Mouse (Mus musculus): ENCODE results near the gene Kdelc1.

Kdelc1 gene

DNA sequence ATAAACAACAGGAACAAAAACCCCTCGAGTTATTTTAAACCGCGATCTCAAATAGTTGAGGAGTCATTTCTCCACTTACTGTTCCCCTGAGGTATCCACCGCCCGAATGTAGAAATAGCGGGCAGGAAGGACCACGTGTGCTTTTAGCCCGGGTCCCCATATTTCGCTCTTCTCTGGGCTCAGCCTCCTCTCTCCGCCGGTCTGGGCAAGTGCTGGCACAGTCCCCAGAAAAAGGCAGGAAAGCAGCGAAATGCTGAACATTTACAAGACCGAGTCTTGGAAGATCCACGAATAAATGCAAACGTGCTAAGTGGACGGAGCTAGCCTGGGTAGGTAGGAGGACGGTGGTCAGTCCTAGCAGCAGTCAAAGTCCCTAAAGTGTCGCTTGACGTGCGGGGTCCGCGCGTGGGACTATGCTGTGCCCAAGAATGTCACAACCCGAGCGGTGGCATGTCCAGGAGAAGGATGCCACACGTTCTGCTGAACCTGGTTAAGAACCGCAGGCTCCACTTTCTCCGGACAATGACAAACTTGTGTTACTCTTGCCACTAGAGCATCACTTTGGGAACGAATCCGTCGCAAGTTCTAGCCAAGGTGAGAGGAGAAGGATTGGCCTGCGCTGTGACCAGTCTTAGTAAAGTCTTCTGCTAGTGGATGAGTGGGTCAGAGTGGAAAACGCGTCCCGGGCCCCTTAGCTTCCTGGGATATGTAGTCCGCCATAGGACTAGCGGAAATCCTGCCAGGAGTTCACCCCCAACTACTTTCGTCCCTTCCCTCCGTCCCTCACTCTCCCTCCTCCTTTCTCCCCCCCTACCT, at the start of gene Kdelc1, which contains the start of gene Bivm:
TSS of gene Kdelc1 (minus strand) at position 570 of the 816 bp plus-strand sequence.
TSS of gene Bivm (plus strand) at position 719 of the 816 bp plus-strand sequence.
- DNase-seq, result peak; percentile 94

DNA sequence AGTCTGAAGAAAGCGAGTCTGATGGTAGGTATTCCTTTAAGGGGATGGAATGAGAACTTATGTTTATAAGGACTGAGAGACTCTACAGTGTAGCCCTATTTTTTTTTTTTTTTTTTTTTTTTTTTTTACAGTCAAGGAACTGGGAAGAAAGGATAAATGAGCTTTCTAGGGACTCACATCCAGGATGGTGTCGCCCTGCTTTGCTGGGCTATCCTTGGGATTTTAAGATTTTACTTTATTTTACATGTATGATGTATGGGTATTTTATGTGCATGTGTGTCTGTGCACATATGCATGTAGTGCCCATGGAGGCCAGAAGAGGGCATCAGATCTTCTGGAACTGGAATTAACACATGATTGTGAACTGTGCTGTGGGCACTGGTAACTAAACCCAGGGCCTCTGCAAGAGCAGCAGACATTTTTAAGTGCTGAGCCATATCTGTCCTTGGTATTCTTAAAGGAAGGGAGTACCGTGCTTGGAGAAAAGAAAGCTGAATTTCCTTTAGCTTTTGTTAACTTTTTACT, 49.3 kb upstream of the Kdelc1 start:
- DNase-seq, result no peak

DNA sequence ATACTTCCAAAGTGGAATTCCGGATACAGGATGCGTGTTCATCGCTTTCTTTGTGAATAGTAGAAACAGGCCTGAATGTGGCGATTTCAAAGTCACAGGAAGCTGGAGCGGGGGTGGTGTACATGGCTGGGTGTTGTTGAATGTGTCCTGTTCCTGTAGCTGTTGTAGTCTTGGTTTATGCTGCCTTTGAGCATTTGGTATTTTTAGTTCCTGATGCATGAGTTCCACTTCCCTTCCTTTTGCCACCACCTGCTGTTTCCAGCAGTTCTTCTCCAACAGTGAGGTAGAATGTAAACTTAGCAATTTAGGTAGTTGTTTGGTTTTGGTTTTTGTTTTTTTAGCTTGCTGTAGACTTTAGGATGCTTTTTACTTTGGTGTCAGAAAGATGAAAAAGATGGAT, 43.8 kb upstream of the Kdelc1 start:
- no peak for DNase-seq

DNA sequence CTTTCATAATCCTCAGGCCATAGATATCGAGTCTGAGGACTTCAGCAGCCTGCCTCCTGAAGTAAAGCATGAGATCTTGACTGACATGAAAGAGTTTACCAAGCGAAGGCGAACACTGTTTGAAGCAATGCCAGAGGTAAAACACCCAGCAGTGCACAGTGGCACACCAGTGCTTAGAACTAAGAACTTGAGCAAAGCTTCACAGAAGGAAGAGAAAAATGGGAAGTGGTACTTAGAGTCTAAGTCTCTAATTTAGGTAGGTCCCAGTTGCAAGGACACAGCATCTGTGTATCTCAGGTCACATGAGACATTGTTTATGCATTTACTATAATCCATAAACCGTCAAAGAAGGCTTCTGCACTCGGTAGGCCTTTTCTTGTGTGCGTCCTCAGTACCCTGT, 43.2 kb upstream of the Kdelc1 start:
- no peak for DNase-seq

DNA sequence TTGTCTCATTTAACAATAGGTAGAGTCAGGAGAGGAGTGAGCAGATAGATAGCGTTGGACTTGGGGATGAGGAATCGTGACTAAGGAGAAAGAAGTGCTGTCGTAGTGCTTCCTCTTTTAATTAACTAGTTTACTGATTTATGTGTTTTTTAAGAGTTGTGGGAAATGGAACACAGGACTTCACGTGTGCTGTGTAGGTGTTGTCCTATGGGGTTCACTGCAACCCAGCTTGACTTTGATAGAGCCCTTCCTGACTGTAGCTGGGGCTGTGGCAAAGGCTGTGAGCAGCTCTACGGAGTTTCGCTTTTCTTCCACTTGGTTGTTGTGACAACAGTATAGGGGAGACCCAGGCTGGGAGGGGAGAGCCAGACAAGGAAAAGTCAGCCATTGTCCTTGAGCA, 39.7 kb upstream of the Kdelc1 start:
- no peak for DNase-seq

DNA sequence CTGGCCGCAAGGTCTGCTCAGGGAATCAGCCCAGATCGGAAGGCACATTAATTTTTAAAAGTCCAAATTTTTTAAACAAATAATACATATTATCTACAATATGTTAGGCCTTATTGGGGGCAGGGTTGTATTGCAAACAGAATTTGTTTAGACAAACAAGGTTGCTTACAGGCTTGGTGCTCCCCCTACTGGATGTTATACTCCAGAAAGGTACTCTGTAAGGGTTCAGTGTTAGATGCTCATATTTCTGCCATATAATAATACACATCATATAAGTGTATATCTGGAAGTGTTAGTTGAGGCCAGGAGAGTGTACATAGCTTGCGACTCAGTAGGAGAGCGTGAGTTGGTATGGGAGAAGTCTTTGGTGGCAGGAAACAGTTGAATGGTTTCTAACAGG, 36.7 kb upstream of the Kdelc1 start:
- DNase-seq, result no peak

DNA sequence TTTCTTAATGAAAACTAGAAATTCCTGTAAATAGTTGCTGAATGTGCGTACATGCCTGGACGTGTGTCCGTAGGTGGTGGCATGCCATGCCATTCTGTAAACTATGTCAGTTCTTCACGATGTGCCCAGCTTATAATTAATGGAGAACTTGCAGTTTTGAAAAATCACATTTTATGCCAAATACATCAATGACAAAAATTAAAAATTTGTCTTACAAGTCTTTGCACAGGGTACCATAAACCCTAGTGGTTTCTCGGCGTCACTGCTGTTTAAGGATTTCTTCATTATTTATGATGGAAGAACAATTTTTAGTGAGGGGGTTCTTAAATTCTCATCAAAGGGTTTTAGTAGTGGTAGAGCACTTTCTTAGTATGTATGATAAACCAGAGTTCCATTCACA, 30.1 kb upstream of the Kdelc1 start:
- DNase-seq, result no peak

DNA sequence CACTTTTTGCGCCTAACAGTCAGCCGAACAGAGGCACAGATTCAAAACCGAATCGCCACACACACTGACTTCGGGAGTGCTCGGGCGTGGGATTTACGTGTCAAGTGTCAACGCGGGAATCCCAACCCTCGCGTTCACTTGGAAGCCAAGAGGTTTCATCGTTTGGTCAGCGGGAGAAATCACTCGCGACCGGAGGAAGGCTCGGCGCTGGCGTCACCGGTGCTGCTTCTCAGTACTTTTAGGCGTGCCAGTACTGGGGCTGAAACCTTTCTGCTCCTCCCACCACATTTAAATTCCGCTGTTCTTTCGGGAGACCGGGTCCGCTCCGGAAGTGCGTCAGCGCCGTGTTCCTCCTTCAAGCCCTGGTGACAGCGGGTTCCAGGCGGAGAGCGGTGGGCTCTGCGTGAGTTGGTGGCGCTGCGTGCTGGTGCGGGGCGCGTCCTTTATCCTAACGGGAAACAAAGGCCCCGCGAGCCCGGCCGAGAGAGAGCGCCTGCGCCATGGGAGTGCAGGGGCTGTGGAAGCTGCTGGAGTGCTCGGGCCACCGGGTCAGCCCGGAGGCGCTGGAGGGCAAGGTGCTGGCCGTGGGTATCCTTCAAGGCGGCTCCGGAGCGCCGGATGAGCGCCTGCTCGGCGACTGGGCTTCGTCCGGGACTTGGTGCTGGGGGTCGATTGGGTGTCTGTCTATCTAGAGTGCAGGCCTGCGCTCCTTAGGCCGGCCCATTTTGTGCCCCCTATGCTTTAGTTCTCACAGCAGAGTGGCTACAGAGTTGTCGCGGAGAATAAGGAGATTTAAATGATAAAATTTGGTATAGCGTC, 29.2 kb upstream of the Kdelc1 start, which contains the start of gene Ercc5:
TSS of gene Ercc5 (plus strand) at position 182 of the 819 bp plus-strand sequence.
- peak; percentile 91 for DNase-seq

DNA sequence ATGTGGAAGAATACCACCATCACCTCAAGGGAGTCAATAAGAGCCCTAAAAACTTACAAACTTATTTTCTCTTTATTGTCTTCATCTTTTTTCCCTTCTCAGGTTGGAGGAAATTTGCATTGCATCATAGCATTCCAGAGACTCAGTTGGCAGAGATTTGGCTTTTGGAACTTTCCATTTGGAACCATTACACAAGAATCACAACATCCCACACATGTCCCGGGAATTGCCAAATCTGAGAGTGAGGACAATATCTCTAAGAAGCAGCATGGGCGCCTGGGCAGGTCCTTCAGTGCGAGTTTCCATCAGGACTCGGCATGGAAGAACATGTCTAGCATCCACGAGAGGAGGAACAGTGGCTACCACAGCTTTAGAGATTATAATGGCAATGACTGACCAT, 24.1 kb upstream of the Kdelc1 start:
- DNase-seq, result no peak

DNA sequence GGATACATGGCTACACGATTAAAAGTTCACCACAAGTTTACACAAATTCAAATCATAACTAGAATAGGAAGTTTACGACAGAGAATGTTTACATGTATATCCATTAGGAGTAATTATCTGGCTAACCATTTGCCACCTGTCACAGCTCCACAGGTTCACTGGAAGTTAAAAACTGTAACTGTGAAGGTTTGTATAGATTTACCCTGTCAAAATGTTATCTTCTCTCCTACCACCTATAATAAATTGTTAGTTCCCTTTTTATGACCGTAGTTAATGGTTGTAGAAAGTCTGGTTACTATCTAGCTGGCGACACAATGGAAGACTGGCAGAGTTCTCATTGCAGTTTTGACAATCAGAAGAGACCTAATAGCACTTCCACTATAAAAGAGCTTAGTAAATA, 21.6 kb upstream of the Kdelc1 start:
- no peak for DNase-seq

DNA sequence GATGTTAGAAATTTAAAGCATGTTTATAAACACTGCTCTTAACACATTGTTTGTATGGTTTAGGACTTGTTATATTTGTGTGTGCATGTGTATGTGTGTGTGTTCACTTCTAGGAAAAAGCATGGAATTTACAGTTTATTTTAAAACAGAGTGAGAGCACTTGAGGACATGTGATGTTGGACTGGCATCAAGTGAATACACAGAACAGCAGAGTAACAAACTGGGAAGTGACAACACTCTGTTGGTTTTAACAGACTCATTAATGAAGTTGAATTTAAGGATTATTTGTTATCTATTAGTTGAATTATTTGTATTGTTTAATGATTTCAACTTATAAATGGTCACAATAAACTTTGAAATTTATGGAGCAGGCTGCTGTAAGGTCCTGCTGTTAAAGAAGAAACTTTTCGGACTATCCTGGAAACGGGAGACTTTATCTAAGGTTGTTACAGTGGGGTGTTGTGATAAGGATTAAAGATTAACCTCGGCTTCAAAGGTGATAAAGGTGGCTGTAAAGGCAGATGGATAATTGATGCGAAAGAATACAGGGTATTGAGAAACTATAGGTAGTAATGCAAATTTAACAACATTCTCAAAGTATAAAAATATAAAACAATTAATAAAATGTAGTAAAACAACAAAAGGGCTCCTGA, 11.4 kb upstream of the Kdelc1 start:
- DNase-seq, result no peak

DNA sequence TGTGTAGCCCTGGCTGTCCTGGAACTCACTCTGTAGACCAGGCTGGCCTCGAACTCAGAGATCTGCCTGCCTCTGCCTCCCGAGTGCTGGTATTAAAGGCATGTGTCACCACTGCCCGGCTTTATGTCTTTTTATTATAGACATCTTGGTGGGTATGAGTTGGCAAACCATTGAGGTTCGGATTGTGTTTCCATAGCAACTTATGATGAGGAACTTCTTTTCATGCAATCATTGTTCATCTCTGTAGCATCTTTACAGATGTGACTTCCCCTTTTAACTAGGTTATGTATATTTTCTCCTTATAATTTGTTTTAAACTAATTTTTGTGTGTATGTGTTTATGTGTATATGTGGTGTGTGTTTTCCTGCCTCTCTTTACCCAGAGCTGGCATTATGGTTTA, 7.0 kb upstream of the Kdelc1 start:
- DNase-seq, result no peak

DNA sequence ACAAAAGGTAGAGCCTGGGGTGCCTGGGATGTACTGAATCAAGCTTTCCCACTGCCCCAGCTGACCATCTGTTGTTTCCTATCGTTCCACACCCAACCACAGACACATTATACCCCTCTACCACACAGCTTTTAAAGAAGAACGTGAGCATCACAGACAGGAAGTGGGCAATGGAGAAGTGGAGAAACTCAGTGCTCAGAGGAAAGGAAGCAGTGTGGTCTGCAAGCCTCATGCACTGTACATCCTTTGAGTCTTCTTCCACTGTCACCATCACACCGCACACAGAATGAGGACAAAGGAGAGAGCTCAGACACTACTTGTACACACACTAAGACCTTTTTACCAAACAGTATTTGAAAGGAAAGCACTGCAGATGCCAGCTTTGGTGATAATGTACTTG, 3.6 kb upstream of the Kdelc1 start:
- DNase-seq, result no peak

DNA sequence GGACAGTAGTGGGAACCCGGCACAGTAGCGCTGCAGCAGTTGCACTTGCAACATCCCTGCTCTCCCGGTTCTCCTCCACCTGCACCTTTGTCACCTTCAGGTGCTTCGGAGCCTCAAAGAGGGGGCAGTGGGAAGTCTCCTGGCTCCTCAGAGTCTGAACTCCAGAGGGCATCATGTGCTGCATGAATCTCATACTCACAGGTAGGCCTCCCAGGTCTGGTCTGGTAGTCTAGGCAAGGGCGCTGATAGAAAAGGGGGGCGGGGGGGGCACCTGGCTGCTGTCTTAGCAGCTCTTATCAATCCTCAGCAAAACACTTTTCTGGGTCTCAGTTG, 1.4 kb upstream of the Kdelc1 start:
- no peak for DNase-seq

DNA sequence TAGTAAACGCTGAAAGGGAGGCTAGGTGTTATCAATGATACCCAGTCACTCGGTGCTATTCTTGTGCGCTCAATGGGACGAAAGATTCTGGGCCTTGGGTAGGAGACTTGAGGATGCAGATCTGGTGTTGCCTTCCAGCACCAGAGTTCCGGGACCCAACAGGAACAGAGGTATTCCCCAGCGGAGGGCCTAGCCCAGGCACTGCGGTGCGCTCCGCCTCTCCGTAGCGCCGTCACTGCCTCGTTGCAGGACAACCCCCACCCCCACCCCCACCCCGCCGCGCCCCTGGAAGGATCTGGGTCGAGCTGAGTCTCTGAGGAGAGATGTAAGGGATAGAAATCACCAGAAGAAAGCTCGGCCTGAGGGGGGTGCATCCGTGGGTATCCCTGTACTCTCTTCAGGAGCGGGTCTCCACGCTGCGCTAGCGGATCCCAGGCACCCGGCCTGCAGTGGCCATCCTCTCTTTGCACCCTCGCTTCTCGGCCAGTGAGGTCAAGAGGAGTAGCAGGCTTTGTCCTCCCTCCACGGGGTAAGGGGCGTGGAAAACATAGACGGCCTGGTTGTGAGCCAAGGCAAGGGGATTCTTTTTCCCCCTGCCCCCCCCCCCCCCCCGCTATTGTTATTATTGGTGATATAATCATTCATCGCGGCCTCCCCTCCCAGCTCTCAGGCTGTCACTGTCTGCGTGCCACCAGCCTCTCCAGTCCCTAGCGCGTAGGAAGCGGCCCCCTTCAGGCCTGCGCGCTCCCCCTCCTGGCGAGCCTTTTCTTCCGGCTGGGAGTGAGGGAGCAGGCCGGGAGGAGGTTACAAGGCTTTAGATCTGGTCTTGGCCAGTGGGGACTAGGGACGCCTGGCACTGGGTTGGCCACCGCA, 829 bp upstream of the Kdelc1 start:
- DNase-seq, result peak; percentile 88

DNA sequence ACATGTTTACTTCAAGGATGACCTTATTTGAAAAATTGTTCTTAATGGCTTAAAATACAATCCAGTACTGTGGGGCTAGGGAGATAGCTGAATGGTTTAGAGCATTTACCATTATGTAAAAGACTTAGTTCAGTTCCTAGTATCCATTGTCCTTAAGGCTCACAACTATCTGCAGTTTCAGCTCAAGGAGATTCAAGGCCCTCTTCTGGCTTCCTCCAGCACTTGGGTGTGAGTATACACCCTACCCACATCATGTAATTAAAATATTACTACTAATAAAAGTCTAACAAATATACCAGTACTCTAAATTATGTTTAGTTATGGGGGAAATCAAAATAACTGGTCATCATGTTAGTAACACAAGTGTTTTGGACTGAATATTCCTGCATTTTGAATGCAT, 1.0 kb downstream of the Kdelc1 start:
- no peak for DNase-seq

DNA sequence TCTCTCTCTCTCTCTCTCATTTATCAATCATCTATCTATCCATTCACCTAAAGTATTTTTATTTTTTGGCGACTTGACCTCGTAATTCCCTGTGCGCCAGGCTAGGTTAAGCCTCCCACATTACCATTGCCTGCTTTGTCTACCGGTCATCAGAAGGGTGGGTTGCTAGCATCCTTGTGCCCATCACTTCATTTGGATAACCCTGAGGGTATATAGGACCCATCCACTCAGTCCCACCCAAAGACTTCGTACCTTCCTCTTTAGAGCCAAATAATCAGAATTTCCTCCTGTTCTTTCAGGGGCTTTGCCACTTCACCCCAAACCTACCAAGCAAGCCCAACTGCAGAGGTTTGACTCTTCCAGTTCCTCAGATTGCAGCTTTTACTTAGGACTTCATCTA, 15.7 kb downstream of the Kdelc1 start:
- no peak for DNase-seq

DNA sequence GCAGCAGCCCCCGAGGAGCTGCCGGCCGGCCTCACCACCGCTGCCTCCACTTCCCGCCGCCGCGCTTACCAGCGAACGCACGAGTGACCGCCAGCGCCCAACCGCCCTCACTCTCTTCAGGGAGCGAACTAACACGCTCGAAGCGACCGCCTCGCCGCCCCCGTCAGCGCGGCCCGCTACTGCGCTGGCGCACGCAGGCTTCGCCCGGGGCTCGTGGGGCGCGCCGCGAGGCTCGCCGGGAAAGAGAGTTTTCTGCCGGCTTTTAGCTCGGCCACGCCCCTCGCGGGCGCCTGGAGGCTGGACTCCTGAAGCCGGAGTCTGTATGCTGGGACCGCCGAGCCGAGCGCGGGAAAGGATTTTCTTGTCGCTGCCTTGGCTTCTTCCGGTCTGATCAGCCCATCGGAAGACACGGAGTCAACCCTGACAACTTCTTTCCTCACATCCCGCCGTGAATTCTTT, 16.3 kb downstream of the Kdelc1 start, which contains the start of gene Tex30:
TSS of gene Tex30 (minus strand) at position 183 of the 459 bp plus-strand sequence.
- DNase-seq, result peak; percentile 97

DNA sequence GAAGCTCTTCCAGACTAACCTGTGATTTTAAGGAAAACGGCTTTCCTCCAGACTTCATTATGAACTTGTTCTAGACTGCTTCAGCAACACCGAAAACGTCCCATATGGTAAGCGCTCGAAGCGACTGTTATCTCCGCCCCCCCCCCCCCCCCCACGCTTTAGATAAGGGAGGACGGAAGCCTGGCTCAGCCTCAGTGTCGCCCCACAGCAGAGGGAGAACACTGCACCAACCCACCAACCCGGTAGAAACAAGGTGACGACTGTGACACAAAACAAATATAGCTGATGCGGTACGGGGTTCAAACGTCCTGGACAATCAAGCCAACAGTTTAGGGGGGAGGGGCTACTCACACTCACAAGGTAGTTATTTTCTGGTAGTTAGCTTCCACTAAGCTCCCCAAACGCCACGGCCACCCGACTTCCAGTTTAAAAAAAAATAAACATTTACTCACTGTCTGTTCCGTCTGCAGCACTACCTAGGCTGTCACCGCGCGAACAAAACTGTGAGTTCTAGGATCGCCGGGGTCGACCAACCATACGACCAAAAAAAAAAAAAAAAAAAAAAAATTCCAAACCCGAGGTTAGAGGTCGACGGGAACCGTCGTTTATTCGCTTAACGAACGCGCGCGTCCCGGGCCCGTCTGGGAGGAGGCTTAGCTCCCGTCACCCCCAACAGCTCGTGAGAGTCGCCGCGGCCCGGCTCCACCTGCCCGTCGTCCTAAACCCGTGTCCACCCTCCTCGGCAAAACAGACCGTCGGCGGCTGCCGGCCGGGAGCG, 17.0 kb downstream of the Kdelc1 start:
- peak; percentile 36 for DNase-seq

DNA sequence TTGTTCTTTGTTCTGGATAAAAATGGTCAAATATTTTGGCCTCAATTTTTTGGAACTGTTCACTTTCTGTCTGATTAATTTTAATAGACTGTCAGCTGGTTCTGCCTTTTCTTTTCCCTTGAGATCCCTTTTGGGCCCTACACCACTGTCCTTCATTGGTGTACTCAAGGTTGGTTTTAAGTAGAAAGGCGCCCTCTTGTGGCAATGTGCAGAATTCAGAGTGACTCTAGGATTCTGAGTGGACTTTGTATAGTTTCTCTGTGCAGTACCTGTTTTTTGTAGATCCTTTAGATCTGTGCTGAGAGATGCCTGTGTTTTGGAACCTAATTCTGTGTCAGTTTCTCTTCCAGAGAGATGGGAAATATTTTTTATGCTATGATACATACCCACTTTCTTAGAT, 54.0 kb downstream of the Kdelc1 start:
- DNase-seq, result peak; percentile 65

DNA sequence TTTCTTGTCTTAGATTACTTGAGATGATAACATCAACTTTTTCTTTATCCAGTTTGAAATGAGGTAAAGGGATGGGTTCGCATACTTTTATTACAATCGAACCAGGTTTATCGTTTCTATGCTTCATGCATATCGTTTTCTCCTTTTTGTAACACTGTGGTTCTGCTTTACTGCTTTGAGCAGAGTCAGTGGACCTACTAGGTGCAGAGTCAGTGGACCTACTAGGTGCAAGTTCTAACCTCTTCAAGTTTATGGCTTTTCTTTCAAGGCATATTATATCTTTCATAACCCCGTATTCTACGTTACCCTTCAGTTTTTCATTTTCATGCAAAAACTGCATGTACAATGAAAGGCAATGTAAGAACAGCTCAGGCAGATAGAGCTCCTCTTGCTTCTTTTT, 55.2 kb downstream of the Kdelc1 start:
- DNase-seq, result no peak
